Mouse (Mus musculus) lung, postnatal 25 days (tissue): ENCODE data around the gene Pou2f2.
A peak's percentile ranks its signal among the peaks of the same experiment; 100 is the strongest.

Experiments used
- DNase-seq: peaks from one replicate; pipeline ENCODE4 v3.0.0; 2022; ENCODE audit warnings: low spot score

Gene Pou2f2

DNA sequence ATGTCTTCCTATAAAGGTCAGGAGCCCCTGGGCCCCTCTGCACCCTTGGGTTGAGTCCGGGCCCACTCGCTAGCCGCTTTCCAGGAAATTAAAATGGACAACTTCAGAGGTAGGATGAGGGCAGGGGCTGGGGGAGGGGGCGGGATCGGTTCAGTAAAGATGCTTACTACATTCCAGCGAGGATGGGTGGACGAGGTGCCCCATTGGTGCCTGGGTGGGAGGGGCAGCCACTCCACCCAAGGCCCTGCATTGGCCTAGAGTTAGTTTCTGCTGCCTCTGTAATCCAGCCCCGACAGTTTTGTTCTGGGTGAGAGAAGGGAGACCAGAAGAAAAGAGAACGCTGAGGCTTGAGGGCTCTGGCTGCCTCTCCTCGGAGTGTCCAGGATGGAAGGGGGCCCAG is 89.7 kb downstream of the Pou2f2 start:
- no peak for DNase-seq

DNA sequence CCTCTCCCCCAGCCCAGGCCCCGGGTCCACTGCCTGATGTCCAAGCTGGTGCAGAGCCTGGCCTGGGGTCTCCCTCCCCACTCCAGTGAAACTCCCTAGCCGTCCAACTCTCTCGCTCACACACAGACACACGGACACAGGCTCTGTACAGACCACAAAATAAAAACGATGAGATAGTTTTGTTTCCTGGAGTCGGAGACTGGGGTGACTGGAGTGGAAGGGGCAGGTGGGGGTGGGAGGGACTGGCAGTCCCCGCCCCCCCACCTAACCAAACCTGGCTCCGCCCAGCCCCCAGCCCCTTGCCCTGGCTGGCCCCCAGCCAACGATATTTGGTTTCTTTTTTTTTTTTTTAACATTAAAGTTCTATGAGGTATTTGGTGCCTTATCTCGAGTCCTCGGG is 90.6 kb downstream of the Pou2f2 start:
- DNase-seq, result no peak

DNA sequence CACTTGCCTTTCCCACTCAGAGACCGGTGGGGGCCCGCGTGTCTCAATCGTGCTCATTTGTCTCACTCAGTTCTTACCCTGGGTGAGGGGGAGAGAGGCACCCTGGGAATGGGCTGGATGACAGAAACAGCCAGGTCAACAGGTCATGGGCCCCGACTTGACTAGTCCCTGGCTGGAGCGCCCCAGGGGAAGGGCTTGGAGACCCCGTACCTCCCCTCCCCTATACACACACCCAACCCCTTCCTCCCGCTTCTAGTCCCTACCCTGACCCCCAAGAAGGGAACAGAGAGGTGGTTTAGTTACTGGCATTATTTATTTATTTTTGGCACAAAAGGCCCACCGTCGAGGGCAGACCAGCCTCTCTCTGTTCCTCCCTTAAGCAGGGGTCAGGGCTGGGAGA is 91.0 kb downstream of the Pou2f2 start:
- no peak for DNase-seq

DNA sequence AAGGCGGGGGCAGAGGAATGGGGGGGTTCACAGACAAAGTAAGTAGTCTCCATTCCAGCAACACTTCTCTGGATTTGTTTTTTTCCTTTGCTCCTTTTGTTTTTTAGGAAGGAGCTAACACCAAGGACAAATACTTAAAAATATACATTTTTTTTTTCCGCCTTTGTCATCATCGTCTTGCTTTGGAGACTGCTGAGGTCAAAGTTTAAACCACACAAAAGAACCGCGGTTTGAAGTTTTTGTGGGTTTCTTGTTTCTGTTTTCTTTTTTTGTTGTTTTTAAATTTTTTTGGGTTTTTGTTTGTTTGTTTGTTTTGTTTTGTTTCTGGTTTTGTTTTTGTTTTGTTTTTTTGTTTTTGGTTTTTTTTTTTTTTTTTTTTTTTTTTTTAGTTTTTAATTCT is 91.6 kb downstream of the Pou2f2 start:
- DNase-seq, result no peak

DNA sequence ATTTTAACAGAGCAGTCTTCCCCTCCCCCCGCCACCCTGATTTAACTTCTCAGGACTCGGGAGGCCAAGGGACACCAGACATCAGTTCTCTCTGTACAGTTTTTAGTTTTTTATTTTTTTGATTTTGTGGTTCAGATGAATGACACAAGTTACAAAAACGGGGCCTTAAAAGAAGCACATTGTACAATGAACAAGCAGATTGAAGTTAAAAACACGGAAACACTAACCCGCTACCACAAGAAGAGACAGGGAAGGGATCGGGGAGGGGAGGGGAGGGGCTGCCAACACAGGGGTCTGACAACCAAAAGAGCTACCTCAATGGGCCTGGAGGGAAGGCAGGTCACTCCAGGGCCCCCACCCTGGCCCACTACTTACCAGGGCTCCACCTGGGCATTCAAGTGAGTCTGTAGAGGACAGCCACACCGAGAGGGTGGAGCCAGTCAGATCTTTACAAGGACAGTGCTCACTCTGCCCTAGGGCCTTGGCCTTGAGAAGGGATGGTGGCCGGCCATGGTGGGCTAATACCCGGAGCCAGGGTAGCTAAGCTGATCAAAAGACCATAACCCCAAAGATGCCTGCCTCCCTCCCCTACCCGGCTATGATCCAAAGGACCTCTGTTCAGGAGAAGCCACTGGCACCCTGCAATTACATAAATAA is 92.1 kb downstream of the Pou2f2 start:
- DNase-seq, result no peak

DNA sequence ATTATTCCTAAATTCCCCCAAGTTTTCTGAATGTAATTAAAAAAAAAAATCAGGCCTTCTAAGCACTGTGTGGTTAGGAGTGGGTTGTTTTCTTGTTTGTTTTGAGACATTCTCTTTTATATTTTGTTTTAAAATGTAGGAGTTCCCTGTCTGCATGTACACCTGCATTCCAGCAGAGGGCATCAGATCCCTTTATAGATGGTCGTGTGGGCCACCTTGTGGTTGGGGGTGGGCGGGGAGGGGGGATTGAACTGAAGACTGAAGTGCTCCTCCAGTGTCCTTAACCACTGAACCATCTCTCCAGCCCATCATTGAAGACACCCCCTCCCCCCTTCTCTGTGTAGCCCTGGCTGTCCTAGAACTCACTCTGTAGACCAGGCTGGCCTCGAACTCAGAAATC is 92.9 kb downstream of the Pou2f2 start:
- DNase-seq, result no peak

DNA sequence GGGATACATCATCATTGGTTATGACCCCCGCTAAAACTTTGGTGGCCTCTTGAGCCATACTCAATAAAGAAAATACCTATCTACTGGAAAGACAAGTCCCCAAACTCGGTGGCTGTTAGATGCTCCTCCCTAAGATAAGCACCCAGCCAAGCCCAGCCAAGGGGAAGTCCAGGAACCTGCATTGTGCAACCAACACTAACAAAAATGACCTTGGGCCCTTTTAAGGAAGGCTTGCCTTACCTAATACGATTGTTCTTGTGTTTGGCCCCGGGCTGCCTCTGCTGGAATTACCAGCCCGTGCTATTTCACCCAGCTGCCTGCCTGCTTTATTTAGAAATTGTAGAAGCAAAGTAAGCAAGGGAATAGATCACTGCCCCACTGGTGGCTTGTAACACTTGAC is 94.9 kb downstream of the Pou2f2 start:
- DNase-seq, result peak; percentile 49

DNA sequence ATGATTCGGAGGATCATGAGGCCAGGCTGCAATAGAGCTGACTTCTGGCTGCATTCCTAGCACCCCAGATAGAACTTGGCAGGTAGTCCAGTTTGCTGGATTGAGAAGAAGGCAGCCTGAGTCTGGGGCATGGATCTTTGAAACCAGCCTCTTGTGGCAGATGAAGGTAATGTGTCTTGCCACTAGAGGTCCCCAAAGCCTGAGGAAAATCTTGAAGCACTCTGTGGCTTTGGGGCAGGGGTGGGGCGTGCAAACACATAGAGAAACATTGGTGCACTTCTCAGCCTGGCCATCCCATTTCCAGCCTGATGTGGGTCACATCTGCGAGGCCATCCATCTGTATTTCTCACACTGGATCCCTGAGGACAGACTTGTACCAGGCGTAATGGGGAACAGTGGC is 97.0 kb downstream of the Pou2f2 start:
- DNase-seq, result peak; percentile 62

- DNase-seq, result no peak
Measured at GRCm38 (mm10) chr7:25080431-25080830, 99.1 kb downstream of the Pou2f2 start.

DNA sequence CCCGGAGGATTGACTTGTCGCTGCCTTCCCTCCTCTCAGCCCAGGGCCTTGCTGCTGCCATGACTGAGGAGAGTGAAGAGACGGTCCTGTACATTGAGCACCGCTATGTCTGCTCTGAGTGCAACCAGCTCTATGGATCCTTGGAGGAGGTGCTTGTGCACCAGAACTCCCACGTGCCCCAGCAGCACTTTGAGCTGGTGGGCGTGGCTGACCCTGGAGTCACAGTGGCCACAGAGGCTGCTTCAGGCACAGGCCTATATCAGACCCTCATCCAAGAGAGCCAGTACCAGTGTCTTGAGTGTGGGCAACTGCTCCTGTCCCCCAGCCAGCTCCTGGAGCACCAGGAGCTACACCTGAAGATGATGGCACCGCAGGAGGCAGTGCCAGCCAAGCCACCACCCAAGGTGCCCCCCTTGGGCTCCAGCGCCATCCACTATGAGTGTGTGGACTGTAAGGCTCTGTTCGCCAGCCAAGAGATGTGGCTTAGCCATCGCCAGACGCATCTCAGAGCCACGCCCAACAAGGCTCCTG is 100.0 kb downstream of the Pou2f2 start:
- no peak for DNase-seq

GRCm38 (mm10) chr7:25077414-25077755 is 102.1 kb downstream of the Pou2f2 start:
- DNase-seq, result no peak

- peak; percentile 99 for DNase-seq
Measured at GRCm38 (mm10) chr7:25076663-25077413, 102.7 kb downstream of the Pou2f2 start.

DNA sequence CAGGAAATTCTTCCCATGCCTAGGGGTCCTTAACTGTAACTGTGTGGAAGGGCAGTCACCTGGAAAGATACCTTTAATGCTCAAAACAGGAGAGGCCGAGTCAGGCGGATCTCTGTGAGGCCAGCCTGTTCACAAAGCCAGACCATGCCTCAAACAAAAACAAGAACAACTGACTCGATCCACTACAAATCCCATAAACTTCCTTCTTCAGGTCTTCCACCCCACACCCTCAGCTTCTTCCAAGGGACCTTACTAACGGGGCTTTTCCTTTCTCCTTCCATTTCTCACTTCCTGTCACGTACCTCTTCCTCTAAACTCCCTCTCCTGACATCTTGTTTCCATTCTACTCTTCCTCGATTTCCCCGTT is 103.2 kb downstream of the Pou2f2 start:
- no peak for DNase-seq

DNA sequence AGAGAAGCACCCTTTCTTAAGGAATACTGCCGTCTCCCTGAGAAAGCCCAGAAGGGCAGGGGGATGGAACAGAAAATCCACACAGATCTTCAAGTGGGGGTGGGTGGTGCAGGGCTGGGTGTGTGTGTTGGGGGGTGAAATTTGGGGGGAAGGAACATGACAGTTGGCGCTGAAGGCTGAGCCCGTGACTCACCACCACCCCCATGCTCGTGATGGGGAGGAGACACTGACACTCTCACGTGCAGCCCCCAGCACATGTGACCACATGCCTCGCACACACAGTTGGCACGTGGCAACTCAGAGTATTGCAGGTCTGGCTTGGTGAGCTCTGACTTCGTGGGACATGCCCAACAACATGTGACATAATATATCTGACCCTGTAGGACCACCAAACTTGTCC is 105.6 kb downstream of the Pou2f2 start:
- no peak for DNase-seq

DNA sequence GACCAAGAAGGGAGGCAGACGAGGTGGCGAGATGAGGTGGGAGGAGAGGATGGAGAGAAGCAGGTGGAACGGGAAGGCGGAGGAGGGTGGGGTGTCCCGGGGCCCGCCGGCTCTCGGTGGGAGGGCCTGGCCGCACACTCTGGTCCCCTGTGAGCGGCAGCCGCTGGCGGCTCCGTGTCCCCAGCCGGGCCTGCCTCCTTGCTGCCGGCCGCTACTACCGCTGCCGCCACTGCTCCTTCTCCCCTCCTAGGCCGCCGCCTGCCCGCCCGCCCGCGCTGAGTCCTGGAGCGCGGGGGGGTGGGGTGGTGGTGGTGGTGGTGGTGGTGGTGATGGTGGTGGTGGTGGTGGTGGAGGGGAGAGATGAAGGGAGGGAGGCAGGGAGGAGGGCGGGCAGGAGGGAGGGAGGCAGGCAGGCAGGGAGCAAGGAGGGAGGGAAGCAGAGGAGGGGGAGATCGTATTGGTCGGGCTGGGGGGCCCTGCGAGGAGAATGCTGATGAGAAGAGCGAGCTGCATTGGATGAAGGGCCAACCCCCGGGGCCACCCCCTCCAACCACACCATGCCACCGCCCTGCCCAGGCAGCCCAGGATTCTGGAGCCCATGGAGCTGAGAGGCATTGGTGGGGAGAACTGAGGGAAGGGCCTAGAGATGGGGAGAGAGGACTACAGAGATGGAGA is 106.7 kb downstream of the Pou2f2 start:
- no peak for DNase-seq

GRCm38 (mm10) chr7:25071979-25072715 is 107.4 kb downstream of the Pou2f2 start, which contains the start of the genes Grik5 and Zfp574:
Gene Grik5, minus strand, starts transcription at chr7:25072346.
Gene Zfp574, plus strand, starts transcription at chr7:25072567.
- DNase-seq, result no peak

GRCm38 (mm10) chr7:25068724-25069123 is 110.8 kb downstream of the Pou2f2 start:
- no peak for DNase-seq

- no peak for DNase-seq
Measured at GRCm38 (mm10) chr7:25067909-25068656, 111.4 kb downstream of the Pou2f2 start.

- no peak for DNase-seq
Measured at GRCm38 (mm10) chr7:25067338-25067737, 112.2 kb downstream of the Pou2f2 start.

DNA sequence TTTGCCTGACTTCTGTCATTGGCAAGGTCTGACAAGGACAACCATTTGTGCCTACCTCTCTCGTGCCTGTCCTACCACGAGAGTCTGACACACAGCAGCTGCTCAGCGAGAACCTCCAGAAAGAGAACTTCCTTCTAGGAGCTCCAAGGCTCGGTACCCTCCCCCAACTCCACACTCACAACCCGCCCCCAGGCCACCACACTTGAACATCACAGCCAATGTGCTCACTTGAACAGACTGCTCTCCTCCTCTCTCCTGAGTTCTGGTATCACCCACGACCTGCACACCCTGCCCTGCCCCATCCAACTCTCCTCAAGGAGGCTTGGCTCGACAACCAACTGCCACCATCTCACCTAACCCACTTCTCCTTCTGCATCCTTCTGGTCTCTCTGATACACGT is 115.6 kb downstream of the Pou2f2 start:
- no peak for DNase-seq

- no peak for DNase-seq
Measured at GRCm38 (mm10) chr7:25063346-25063745, 116.2 kb downstream of the Pou2f2 start.

DNA sequence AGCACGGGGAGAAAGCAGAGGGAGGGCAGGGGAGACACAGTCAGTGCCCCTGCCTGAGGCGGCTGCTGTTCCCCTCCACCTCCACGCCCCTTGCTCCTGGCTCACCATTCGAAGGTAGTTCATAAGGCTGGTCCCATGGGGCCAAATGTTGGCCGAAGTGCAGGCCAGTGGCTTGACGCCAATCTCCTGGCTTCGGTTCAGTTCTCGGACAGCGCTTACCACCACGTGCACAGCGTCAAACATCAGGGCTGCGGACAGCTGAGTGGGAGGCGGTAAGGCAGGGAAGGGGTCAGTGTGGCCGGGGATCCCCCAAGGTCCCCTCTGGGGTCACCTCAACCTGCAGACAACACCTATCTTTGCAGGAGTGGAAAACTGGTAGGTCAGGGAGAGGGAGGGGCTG is 120.7 kb downstream of the Pou2f2 start:
- DNase-seq, result no peak
